Mouse (Mus musculus) monocyte, adult 5-6 weeks (primary cell): Measurements from ENCODE around the gene Prss29. TPM values are rescaled to one million over a fixed set of nuclear protein-coding genes. Genes with fewer than 3 reads are reported as not detected.

ENCODE experiments used
- ATAC-seq: fragments of 153-309, 156-312 bp; replicated peaks from 2 replicates; pipeline ENCODE4 v1.8.0; 2017; ENCODE audit warnings: mild to moderate bottlenecking; ENCODE audit not compliant: low TSS enrichment, insufficient number of reproducible peaks, severe bottlenecking, poor library complexity, low FRiP score
- total RNA-seq: library from RNA; stranded (forward); fragments of 200-1000, 200-491, 200-594 nt; gene quantifications from 3 replicates; pipeline ENCODE4 v1.2.3, GENCODE M21; 2017

Prss29 gene
- total RNA-seq, 1 experiment from 2014 or later: not detected

DNA sequence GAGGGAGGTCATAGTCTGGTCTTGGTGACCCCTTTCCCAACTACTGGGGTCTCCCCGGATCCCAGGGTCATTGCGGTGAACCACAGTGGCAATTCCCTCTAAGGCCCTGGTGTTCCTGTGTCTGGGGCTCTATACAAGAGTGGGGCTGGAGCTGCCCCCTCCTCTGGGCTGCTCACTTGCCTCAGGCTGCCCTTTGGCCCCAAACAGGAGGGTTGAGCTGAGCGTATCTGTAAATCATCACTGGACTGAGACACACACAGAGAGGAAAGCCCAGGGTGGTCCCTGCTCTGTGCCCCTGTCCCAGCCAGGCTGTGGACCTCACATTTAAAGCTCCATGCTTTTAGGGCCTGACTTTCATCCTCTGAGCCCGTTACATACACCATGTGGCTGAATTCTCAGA, 19.8 kb downstream of the Prss29 start:
- ATAC-seq: no peak

DNA sequence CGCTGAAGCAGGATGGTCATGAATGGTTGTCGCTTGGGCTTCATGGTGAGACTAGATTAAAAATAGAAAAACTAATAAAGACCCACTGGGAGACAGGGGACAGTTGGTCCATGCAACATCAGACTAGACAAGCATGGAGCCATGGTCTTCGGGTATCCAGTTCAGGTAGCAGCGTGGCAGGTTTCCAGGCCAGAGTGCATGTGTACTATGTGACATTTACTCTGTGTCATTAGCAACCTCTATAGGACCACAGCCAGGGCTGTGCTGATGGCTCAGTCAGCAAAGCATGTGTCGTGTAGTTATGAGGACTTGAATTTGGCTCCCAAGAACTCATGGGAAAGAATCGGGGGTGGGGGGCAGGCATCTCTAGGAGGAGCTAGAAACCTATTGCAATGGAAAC, 21.5 kb downstream of the Prss29 start:
- no peak for ATAC-seq

DNA sequence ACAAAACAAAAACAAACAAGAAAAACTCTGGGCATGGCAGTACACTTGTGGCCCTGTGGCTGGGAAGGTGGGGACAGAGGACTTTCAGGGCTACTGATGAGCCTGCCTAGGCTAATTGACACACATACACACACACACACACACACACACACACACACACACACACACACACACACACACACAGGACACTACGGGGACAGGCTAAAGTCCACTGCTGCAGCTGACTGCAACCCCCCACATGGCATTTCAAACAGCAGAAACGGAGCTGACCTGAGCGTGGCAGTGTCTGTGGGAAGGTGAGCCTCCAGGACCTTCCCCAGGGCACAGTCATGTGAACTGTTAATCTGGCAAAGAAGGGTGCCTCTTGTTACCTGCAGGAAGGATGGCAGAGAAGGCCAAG, 23.0 kb downstream of the Prss29 start:
- no peak for ATAC-seq

DNA sequence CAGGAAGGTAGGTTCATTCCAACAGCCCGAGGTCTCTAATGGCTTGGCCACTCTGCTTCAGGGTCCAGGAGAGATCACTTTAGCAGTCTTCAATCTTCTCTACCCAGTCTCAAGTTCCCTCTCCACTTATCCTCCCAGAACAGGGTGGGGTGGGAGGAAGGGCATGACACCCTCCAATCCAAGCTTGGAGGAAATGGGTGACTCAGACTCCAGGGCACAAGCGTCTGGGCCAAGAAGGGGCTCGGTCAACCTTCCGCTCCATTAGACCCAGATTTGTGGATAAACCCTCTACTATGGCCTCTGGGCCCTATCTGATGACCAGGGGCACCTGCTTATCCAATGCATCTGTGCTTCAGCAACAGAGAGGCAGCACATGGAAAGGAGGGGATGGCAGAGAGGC, 27.0 kb downstream of the Prss29 start, which contains the start of gene Tpsab1:
Gene Tpsab1, minus strand, starts transcription at position 101 of the 400 bp plus-strand sequence.
- ATAC-seq: no peak

GRCm38 (mm10) chr17:25361291-25361690, 42.8 kb downstream of the Prss29 start:
- ATAC-seq: no peak

DNA sequence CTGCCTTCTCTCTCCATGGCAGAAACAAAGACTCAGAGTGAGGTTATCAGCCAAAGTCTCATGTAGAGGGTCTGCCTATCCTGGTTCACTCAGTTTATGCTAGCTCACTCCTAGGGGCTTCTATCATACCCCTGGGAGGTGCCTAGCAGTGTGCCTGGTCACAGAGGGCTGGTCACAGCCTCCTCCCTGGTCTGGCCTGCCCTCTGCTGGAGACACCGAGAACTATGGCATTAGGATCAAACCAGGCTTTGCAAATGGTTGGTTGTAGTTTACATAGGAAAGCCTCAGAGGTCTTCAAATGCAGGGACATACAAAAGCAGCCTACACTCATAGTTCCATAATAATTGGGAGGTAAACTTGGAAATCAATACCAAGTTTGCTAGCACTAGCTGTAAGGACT, 45.3 kb downstream of the Prss29 start:
- ATAC-seq: no peak

DNA sequence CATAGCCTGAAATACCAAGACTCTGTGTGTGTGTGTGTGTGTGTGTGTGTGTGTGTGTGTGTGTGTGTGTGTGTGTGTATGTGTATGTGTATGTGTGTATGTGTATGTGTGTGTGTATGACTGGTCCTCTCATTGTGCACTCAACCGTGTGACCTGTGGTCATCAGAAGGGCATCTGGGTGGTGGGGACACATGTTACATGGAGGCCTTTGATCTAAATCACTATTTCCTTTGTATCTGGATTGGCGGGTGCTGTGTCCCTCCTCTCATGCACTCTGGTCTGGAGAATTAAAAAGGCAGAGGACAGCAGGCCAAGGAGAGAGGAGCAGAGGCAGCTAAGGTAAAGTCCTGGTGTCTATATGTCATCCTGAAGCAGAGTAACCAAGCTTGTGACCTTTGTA, 47.6 kb downstream of the Prss29 start, which contains the start of gene Tpsb2:
Gene Tpsb2, plus strand, starts transcription at position 301 of the 400 bp plus-strand sequence.
- no peak for ATAC-seq

GRCm38 (mm10) chr17:25368973-25369372, 50.5 kb downstream of the Prss29 start, which contains the start of gene Tpsg1:
TSS of gene Tpsg1 (plus strand) at chr17:25369273.
- no peak for ATAC-seq

Other genes with a start within 250 kb of the Prss29 start
- gene Tmem204, start 235.1 kb upstream of the Prss29 start, total RNA-seq: not detected in 3 replicates
- 13.3 to 21.2 TPM (median 17.5 TPM) in 3 replicates for gene Telo2, start 202.7 kb upstream of the Prss29 start, total RNA-seq
- gene Ptx4, start 197.9 kb upstream of the Prss29 start, total RNA-seq: not detected in 3 replicates
- gene Clcn7, start 185.3 kb upstream of the Prss29 start, total RNA-seq: 16.3 to 21.8 TPM (median 20.8 TPM) in 3 replicates
- not detected in 3 replicates for gene Ccdc154, start 156.2 kb upstream of the Prss29 start, total RNA-seq
- not detected in 3 replicates for gene Gm38655, start 143.2 kb upstream of the Prss29 start, total RNA-seq
- 7.0 to 11.0 TPM (median 9.3 TPM) in 3 replicates for gene BC003965, start 134.1 kb upstream of the Prss29 start, total RNA-seq
- gene Unkl, start 130.3 kb upstream of the Prss29 start, total RNA-seq: 14.3 to 29.9 TPM (median 22.5 TPM) in 3 replicates
- gene Gnptg, start 78.5 kb upstream of the Prss29 start, total RNA-seq: 27.2 to 58.6 TPM (median 49.2 TPM) in 3 replicates
- 24.6 to 33.5 TPM (median 27.9 TPM) in 3 replicates for gene Tsr3, start 78.5 kb upstream of the Prss29 start, total RNA-seq
- gene Baiap3, start 62.3 kb upstream of the Prss29 start, total RNA-seq: 31.6 to 146 TPM (median 34.3 TPM) in 3 replicates
- gene Ube2i, start 44.0 kb upstream of the Prss29 start, total RNA-seq: 278 to 334 TPM (median 296 TPM) in 3 replicates
- 2.8 TPM in 1 of 3 replicates, not detected in the others for gene Prss34, start 20.3 kb upstream of the Prss29 start, total RNA-seq
- gene Prss28, start 10.0 kb upstream of the Prss29 start, total RNA-seq: not detected in 3 replicates
- gene Tpsab1, start 26.9 kb downstream of the Prss29 start, total RNA-seq: not detected in 3 replicates
- gene Tpsb2, start 47.7 kb downstream of the Prss29 start, total RNA-seq: not detected in 3 replicates
- gene Tpsg1, start 50.6 kb downstream of the Prss29 start, total RNA-seq: not detected in 3 replicates
- gene Cacna1h, start 115.1 kb downstream of the Prss29 start, total RNA-seq: 0.48 to 0.97 TPM in 2 of 3 replicates, not detected in the other
- not detected in 3 replicates for gene Tekt4, start 136.0 kb downstream of the Prss29 start, total RNA-seq
- gene Sstr5, start 178.6 kb downstream of the Prss29 start, total RNA-seq: not detected in 3 replicates